Mouse (Mus musculus) thymus, postnatal 4 days (tissue): ENCODE data around the gene Tnks1bp1.

Source experiments
- DNase-seq: peaks from one replicate; pipeline ENCODE4 v3.0.0; 2021

The Tnks1bp1 gene

DNA sequence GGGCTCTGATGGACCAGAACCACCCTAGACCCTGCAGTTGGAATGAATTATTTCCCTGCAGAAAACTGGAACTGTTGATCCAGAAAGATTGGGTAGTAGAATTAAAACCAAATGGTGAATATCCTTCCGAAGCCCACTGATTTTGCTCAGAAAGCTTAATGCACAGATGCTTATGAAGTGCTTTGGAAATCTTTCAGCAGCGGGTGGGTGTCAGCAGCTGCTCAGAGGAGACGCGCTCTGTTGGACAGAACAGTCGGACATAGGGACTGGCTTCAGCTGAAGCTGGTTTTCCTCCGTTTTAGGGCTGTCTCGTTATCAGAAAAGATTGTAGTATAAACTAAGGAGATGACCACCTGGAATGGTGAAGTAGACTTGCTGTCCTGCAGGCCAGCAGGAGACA is 4.2 kb upstream of the Tnks1bp1 start:
- no peak for DNase-seq

DNA sequence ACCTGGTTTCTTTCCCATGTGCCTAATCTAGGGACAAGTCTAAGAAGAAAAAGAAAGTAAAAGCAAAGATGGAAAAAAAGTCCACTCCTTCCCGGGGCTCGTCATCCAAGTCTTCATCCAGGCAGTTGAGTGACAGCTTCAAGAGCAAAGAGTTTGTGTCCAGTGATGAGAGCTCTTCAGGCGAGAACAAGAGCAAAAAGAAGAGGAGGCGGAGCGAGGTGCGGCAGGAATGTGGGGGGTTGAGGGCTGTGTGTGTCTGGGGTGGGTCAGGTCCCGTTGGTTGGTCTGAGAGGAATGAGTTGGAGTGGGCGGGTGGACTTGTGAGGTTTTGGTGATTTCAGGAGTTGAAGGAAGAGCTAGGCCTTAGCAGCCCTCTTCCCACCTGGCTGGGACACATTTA is 1.6 kb upstream of the Tnks1bp1 start:
- no peak for DNase-seq

DNA sequence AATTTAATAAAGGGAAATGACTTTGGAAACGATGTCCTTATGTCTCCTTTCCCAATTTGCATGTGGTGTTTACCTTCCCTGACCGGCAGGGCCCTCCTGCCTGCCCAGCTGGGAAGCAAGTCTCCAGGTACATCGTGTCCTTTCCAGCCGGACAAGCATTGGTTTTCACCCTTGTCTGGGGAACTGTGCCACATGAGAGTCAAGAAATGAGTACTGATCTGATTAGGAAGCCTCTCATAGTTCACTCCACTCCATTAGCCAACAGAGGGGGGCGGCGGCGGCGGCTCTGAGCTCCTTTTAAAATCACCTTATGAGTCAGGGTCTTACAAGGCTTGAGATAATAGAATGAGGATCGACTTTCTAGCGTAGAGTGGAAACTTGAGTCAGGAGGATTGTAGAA is 741 bp upstream of the Tnks1bp1 start:
- DNase-seq = peak; percentile 29

DNA sequence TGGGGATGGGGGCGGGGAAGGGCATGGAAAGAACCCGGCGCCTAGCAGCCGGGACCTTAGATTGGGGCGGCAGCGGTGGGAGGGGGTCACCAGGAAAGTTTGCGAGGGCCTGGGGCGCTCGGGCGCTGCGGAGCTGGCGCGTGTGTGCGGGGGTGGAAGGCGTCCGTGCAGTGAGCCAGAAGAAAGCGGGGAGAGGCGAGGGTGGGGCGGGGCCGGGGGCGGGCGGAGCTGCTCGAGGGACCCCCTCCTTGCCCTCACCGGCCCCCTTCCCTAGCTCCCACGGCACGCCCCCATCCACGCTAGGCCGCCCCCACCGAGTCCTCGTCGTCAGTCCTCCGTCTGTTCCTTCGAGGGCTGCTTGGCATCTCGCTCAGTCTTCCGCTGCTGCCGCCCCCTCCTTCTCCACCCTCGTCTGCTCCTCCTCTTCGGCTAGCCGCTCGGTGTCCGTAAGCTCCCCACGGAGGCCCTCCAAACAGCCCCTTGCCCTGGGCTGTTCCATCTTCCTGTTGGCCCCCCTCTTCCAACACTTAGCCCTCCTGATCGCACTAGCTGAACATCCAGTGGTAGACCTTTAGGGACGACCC is 438 bp downstream of the Tnks1bp1 start:
- peak; percentile 74 for DNase-seq

DNA sequence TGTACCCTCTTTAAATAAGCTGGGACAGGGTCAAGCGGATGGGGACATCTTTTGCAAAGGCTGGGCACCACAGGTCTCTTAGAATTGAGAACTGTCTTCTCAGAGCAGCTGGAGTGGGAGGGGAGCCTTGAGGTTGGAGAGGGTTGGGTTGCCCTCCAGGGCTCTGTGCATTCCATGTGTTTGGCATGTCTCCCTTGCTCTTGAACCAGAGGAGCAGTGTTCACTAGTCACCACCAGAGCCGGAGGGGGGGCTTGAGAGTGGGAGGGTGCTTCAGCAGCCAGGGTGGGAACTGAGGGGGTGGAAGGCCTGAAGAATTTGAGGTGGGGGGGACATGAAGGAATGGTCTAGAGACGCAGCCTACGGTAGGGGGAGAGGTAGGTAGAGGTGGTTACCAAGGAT is 1.5 kb downstream of the Tnks1bp1 start:
- DNase-seq = no peak

DNA sequence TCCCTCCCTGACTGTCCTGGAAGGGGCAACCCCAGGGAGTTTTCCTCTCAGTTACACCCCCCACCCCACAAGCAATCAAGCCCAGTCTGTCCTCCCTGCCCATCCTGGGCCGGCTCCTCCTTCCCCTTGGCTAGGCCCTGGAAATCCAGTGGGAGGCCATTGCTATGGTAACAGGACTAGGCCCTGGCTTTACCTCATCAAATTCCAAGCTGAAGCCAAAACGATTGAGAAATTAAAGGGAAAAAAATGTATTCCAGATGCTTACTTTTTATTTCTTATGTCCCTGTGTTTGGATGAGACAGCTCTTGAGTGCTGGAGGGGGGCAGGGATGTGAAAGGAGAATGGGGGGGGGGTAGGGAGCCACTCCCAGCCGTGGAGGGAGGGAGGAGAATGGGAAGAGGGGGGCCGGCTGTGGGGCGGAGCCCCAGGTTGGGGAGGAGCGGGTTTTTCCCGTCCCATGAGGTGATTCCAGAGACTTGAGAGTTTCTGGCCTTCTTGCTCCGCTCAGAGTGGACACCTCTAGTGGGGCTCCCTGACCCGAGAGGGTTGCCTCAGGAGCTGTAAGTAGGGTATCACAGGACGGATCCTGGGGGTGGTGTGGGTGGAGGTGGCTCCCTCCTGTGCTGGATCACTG is 2.3 kb downstream of the Tnks1bp1 start:
- DNase-seq = no peak

DNA sequence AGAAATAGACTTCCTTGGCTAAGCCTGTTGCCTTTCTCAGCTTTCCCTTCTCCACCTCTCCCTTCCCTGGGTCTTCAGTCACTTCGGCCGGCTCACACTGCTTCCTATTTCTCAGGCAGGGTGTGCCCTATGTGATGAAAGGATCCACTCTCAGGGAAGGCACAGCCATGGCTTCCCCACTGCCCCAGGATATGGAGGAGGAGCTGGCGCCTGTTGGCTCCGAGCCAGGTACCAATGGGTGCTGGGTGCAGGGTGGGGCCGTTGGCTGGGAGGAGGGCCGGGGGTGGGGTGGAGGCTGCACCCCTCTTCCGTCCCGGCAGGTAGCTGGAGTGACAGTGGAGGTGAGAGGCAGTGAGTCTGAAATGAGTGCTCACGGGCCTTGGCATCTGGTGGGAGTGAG is 2.9 kb downstream of the Tnks1bp1 start:
- no peak for DNase-seq

DNA sequence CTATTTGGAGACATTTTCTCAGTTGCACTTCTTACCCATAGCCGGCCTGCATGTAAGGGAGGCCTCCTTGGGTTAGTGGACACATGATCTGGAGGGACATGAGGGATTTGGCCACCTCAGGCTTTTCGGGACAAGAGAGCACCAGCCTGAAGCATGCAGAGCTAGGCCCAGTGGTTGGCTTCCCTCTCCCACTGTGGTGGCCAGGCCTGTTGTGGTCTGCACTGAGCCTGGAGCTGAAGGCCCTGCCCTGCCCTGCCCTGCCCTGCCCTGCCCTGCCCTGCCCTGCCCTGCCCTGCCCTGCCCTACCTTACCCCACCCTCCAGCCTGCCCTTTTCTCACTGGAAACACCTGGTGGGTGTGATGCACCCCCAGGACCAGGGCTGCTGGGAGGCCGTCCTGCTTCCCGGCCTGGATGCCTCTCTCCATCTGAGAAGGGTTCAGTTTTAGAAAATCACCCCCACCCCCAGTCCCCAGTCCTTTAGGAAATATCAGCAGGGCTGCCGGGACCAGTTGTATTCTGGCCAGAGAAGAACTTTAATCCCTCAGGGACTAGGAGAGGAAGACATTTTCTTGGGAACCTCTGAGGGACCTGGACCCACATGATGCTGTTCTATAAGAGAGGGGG is 5.5 kb downstream of the Tnks1bp1 start:
- DNase-seq = no peak

DNA sequence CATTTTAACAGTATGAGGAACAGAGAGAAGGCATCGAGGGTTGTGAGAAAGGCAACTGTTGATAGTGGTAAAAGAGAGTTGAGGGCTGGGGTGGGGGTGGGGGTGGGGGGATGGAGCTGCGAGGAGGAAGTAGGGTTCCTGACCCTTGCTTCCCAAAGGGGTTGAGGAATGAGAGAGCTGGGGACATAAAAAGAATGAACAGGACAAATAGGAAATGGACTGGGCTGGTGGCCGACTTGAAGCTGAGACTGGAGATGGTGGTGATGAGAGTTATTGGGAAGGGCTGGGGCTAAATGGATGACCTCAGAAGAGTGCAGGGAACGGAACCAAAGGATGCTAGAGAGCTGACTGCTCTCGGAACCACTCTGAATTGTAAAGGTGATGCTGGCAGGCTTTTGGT is 8.9 kb downstream of the Tnks1bp1 start:
- DNase-seq = no peak

DNA sequence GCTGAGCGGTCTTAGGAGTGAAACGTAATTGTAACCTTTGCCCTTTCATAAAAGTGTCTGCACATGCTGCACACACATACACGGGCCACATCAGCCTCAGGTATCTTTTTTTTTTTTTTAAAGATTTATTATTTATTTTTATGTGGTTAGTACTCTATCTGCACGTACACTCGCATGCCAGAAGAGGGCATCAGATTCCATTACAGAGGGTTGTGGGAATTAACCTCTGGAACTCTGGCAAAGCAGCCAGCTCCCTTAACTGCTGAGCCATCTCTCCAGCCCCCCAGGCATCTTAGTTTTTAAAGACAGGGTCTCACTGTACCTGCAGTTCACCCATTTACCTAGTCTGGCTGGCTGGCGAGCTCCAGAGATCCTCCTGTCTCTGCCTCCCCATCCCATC is 11.9 kb downstream of the Tnks1bp1 start:
- no peak for DNase-seq

DNA sequence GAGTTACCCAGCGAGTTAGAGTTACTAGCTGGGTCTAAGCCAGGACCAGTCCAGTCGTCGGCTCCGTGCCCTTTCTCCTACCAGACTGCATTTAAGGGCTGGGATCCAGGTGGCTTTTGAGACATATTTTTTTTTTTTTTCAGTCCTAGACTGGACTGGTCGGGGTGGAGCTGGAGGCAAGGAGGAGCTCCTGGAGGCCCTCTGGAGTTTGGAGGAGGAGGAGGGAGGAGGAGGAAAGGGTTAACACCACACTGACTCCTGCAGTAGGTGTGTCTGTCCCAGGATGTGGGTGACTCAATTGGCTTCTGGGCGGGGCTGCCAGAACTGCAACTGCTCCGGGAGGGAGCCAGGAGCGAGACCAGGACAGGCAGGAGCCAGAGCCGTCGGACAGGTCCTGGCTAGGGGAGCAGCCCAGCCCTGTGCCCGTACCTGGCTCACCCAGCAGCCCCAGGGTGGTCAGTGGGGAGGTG is 12.8 kb downstream of the Tnks1bp1 start:
- peak; percentile 44 for DNase-seq

DNA sequence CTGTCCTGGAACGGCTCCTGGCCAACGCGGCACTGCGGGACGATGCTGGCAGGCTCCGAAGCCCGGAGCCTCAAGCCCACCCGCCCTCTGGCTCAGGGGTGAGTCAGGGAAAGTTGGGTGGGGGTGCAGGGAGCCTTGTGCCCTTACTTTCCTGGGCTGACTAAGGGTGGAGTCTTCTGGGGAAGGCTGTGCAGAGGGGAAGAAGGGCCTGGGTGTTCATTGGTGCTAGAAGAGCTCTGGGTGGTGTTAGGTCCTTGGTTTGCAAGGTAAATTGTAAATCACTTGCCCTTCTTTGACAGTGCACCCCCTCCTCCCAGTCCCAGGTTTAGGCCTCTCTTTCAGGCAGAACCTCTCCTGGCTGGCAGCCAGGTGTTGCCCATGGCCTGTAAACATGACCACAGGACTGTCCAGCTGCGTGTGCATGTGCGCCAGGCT is 13.3 kb downstream of the Tnks1bp1 start:
- peak; percentile 12 for DNase-seq

DNA sequence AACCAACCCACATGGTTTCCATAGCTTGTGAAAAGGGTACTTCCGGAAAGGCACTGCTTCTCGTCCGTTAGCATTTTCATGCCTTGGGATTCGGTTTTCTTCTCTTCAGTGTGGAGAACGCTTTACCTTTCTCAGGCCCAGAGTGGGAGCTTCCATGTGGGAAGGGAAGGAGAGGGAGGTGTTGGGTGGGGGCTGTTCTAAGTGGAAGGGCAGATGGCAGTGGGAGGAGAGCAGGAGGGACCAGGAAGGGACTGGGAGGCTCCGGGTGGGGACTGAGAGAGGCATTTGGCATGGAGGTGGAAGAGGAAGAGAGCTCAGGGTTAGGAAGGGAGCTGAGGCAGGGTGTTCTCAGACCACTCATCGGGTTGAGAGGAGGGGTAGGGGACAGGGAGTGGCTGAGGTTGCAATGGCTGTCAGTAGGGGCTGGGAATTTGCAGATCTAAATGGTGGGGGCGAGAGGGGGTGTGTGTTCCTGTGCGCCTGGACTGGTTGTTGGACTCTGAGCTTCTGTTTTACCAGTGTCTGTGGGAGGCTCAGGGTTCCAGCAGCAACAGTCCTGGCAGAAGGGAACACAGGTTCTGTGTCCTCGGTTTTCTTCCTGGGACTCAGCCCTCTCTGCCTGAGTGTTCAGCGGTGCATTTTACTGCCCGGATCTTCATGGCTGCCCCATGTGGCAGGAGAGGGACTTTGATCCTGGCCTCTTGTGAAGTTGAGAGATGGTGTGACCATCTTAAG is 17.5 kb downstream of the Tnks1bp1 start:
- no peak for DNase-seq

DNA sequence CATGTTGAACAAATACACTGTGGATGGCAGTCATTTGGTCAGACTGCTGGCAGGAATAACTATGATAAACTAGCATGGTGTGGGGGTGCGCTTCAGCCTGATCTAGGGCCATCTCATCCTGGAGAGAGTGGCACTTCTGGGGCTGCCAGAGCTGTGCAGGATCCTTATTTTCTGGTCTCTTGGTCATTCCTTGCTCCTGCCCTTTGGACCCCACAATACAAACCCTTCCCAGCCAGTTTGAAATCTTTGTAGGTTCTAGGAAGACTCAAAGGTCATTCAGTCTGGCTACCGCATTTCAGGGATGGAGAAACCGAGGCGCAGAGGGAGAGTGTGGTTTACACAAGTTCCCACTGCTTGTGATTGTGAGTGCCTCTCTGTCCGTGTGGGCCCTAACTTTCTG is 19.1 kb downstream of the Tnks1bp1 start:
- DNase-seq = no peak

DNA sequence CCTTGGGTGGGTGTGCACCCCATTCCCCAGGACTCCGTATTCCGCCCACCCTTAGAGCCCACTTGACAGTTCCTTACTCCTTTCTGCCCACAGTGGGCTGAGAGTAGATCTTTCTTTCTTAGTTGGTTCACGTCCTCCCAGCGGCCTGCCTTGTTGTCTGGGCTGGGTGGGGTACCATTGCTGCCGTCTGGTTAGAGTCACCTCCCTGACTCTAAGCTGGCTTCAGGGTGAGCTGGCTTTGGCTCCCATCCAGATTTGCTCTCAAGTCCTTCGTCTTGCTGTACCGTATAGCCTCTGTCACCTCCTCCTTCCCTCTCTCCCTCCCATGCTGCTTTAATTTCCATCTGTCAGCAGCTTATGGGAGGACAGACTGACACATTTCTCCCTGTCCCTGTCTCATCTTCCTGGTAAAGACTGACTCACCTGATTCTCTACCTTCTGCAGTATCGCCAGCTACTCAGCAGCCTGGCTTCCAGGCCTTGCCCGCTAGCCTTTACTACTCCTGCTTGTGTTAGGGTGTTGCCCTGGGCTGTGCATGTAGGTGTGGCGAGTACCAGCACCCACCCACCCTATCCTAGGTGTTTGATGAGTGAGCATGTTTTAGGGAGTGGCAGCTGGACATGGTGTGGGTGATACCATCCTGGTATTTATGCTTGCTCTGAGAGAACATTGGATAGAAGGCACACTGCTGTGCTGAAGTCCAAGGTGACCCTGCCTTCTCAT is 20.2 kb downstream of the Tnks1bp1 start:
- no peak for DNase-seq

DNA sequence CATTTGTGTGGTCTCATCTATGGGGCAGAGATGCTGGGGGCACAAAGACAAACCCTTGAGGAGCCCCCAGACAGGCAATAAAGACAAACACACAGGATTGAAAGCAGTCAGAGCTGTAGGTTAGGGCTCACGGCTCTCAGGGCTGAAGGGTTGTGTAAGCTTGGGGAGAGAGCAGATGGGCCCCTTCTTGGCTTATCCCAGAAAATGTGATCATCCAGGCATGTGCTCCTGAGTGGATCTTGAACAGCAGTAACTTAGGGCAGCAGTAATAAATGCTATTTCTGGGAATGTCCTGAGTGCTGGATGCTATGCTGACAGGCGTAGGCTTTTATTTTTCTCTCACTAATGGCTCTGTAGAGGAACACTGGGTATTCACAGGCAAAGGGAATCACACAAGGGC is 20.8 kb downstream of the Tnks1bp1 start:
- DNase-seq = no peak

DNA sequence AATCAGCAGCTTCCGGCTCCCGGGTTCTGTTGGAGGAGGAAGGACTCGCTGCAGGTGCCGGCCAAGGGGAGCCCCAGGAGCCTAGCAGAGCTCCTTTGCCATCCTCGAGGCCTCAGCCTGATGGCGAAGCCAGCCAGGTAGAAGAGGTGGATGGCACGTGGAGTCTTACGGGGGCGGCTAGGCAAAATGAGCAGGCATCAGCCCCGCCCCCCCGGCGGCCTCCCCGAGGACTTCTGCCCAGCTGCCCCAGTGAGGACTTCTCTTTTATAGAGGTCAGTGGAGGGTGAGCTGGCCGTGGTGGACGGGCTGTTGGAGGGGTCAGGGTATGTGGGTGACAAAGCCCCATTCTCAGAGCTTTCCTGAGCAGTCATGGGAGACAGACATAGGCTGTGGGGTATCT is 22.3 kb downstream of the Tnks1bp1 start:
- no peak for DNase-seq

DNA sequence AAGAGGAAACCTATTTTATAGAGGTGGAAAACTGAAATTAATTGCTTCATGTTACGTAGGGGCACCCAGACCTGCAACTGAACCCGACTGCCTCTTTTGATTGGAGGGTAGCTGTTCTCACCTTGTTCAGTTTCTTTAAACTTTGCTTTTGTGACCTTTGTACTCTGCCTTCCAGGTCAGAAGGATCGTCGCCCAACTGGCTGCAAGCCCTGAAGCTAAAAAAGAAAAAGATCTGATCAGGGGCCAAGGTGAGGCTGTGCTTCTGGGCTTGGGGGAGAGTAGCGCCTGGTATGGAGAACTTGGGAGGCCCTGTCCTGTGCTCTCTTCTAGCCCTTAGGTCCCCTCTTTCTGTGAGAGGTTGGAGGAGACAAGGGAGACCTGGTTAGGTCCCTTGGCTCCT is 24.1 kb downstream of the Tnks1bp1 start:
- DNase-seq = no peak

DNA sequence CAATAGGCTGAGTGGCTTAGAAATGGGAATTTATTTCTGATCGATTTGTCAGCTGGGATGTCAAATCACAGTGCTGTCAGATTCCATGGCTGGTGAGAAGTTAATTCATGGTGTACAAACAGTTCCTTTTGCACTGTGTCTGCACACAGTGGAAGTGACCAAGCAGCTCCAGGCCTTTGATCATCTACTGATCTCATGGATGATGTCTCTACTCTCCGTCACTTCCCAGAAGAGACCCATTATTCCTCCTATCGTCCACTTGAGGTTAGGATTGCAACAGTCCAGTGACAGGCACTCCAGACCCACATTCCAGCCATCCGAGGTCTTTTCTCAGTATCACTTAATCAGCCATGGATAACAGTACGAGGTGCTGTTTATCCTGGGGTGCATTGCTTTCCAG is 25.9 kb downstream of the Tnks1bp1 start:
- no peak for DNase-seq

DNA sequence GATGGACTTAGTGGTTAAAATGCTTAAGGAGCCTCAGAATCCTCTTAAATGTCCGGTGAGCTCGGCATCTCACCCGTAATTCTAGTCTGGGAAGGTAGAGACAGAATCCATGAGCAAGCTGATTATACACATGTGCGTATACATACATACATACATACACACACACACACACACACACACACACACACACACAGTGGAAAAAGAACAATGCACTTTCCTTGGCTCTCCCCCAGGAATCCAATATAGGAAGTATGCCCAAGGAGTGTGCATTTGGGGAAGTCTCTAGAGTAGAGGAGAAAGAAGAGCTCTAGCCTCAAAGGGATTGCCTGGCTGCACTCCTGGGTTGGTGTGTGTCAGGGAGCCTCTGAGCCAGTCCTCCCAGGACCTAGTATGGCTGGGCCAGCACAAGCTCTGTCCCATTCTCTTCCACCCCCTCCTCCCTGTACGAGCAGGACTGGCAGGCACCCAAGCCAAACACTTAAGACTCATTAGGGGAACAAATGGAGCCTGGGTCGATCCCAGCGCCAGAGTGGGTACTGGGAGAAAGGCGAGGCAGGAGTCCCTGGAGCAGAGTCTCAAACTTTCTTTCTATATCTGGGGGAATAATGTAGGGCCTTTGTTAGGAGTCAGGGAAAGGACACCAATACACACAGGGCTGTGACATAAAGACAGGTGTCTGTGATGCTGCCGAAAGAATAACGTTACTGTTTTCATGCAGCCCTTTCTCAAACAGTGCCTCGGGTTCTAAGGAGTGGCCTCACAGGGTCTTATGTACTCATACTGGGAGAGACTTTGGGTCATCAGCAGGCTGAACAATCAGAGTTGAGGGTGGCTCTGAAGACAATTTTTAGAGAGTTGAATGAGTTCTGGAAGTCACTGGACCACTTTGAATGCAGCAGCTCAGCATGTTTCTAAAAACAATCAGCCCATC is 41.2 kb downstream of the Tnks1bp1 start:
- DNase-seq = no peak

DNA sequence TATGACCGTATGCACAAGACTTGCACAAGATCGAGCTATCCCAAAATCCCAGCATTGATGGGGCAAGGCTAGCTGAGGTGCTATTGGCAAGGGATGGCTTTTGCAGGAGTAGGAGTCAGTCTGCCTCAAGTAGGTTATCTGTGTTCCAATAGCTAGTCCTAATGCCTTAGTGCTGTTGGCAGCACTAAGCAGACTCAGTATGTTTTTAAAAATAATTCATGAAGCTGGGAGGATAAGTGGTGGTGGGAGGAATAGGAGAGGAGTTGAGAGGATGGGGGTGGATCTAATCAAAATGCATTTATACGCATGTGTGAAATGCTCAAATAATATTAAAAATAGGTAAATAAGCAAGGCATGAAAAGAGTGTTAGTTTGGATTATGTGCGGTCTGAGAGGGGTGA is 43.5 kb downstream of the Tnks1bp1 start:
- no peak for DNase-seq

DNA sequence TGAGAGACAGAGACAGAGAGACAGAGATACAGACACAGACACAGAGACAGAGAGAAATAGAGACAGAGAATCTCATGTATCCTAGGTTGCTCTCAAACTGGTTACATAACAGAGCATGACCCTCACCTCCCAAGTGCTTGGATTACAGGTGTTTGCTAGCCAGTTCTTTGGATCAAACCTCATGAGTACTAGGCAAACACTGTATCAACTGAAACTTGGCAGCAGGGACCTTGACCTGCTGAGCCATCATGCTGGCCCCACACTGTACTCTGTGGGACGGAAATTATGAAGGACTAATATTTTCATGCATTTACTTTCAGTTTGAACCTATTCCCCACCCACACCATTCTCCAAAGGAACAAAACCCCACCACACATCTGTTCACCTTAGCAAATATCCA is 45.6 kb downstream of the Tnks1bp1 start:
- DNase-seq = no peak
